Mouse (Mus musculus) neural tube, embryonic 14.5 days (tissue): ENCODE results near the gene Ptger4. TPM values are rescaled to one million over a fixed set of nuclear protein-coding genes. Genes with fewer than 3 reads are reported as not detected.
A peak's percentile ranks its signal among the peaks of the same experiment; 100 is the strongest.

ENCODE experiments used
- ATAC-seq: fragments of 200-750 bp; cut with Nextera tagmentation; 2 replicates; pipeline ENCODE4 v1.8.0; 2017; ENCODE audit warnings: low read depth, mild to moderate bottlenecking, moderate TSS enrichment, moderate library complexity
- H3K27ac ChIP-seq: fragments of 300-500 bp; sonication (generic); 2 replicates; pipeline ENCODE4 v1.5.1; 2014; ENCODE audit warnings: low read depth, mild to moderate bottlenecking, control low read depth, low read length, moderate library complexity, mixed read lengths
- H3K27me3 ChIP-seq: fragments of 300-500 bp; sonication (generic); 2 replicates; pipeline ENCODE4 v1.6.1; 2014; ENCODE audit warnings: low read length; ENCODE audit not compliant: control insufficient read depth, insufficient read depth
- H3K36me3 ChIP-seq: fragments of 300-500 bp; sonication (generic); 2 replicates; pipeline ENCODE4 v1.6.1; 2014; ENCODE audit warnings: low read length, mixed read lengths; ENCODE audit not compliant: control insufficient read depth, insufficient read depth
- H3K4me1 ChIP-seq: fragments of 300-500 bp; sonication (generic); 2 replicates; pipeline ENCODE4 v1.6.1; 2014; ENCODE audit warnings: low read length; ENCODE audit not compliant: control insufficient read depth, insufficient read depth
- H3K4me2 ChIP-seq: fragments of 300-500 bp; sonication (generic); 2 replicates; pipeline ENCODE4 v1.6.1; 2014; ENCODE audit warnings: mild to moderate bottlenecking, low read depth, low read length, control low read depth
- H3K4me3 ChIP-seq: fragments of 300-500 bp; sonication (generic); 2 replicates; pipeline ENCODE4 v1.5.1; 2014; ENCODE audit warnings: low read depth, low read length, control low read depth, mixed read lengths
- H3K9ac ChIP-seq: fragments of 300-500 bp; sonication (generic); replicated peaks from 2 replicates; pipeline ENCODE4 v1.6.1; 2014; ENCODE audit warnings: low read depth, mild to moderate bottlenecking, control low read depth, low read length, mixed read lengths
- H3K9me3 ChIP-seq: fragments of 300-500 bp; sonication (generic); 2 replicates; pipeline ENCODE4 v1.6.1; 2016; ENCODE audit warnings: low read length; ENCODE audit not compliant: control insufficient read depth
- WGBS: fragments of 180-500 bp; shearing (Covaris S2); extraction: QIAGEN DNeasy Blood & Tissue Kit; methylation state at CpG from one replicate; pipeline ENCODE4 v1.1.7; 2014; 5-methylcytosine and 5-hydroxymethylcytosine counted together
- polyA plus RNA-seq: library from polyadenylated mRNA; unstranded; fragments of >200 nt; fragmentation: Nextera tagmentation; extraction: Ambion mirVana; gene quantifications from 2 replicates; pipeline ENCODE4 v1.2.1, GENCODE M21; 2014

The Ptger4 gene
- polyA plus RNA-seq, 1 experiment from 2014 or later = 5.8 TPM

- H3K4me3 ChIP-seq = no peak overlapping the region
- H3K27me3 ChIP-seq = no peaks in the 10 kb centered on the region
- H3K27ac ChIP-seq = no peak overlapping the region
- peak; percentile 69; the same call in 1 of the 2 replicates for ATAC-seq
- H3K4me2 ChIP-seq = no peak overlapping the region
- H3K36me3 ChIP-seq = no peaks in the 10 kb centered on the region
- no peaks in the 10 kb centered on the region for H3K9me3 ChIP-seq
- WGBS = 76% methylated on average over 6 of the region's 6 CpGs
- H3K9ac ChIP-seq = no peak overlapping the region
- no peaks in the 10 kb centered on the region for H3K4me1 ChIP-seq
Measured at GRCm38 (mm10) chr15:5220491-5220890, 23.5 kb downstream of the Ptger4 start.

- Histone ChIP-seq H3K4me1 (no peaks in the 10 kb centered on the region), H3K27ac (no peak overlapping the region), H3K9me3 (no peaks in the 10 kb centered on the region), H3K27me3 (no peaks in the 10 kb centered on the region), H3K4me3 (no peak overlapping the region), H3K4me2 (no peak overlapping the region), H3K9ac (no peak overlapping the region), H3K36me3 (no peaks in the 10 kb centered on the region; the same call in 1 of the 2 replicates)
- WGBS = 98% methylated on average over 3 of the region's 3 CpGs
- ATAC-seq = no peak
Measured at GRCm38 (mm10) chr15:5209116-5209515, 34.9 kb downstream of the Ptger4 start.

- H3K4me2 ChIP-seq = no peak overlapping the region
- H3K36me3 ChIP-seq = no peaks in the 10 kb centered on the region; the same call in 1 of the 2 replicates
- 87% methylated on average over 9 of the region's 9 CpGs for WGBS
- no peaks in the 10 kb centered on the region for H3K27me3 ChIP-seq
- H3K27ac ChIP-seq = no peak overlapping the region
- H3K9ac ChIP-seq = no peak overlapping the region
- H3K4me3 ChIP-seq = no peak overlapping the region
- H3K4me1 ChIP-seq = no peaks in the 10 kb centered on the region
- no peaks in the 10 kb centered on the region for H3K9me3 ChIP-seq
- ATAC-seq = no peak; the same call in 1 of the 2 replicates
Measured at GRCm38 (mm10) chr15:5205222-5205621, 38.8 kb downstream of the Ptger4 start.

GRCm38 (mm10) chr15:5196691-5197090 lies 47.3 kb downstream of the Ptger4 start:
- Histone ChIP-seq H3K27ac (no peak overlapping the region), H3K4me2 (no peak overlapping the region), H3K9me3 (no peaks in the 10 kb centered on the region), H3K9ac (no peak overlapping the region), H3K4me1 (no peaks in the 10 kb centered on the region), H3K27me3 (no peaks in the 10 kb centered on the region), H3K36me3 (no peaks in the 10 kb centered on the region), H3K4me3 (no peak overlapping the region)
- 78% methylated on average over 4 of the region's 4 CpGs for WGBS
- no peak for ATAC-seq

GRCm38 (mm10) chr15:5195987-5196514 lies 47.9 kb downstream of the Ptger4 start:
- Histone ChIP-seq H3K27me3 (no peaks in the 10 kb centered on the region), H3K4me3 (no peak overlapping the region), H3K9ac (no peak overlapping the region), H3K4me1 (no peaks in the 10 kb centered on the region), H3K4me2 (no peak overlapping the region), H3K27ac (no peak overlapping the region), H3K36me3 (no peaks in the 10 kb centered on the region), H3K9me3 (no peaks in the 10 kb centered on the region)
- 42% methylated on average over 4 of the region's 4 CpGs for WGBS
- ATAC-seq = no peak

- H3K9me3 ChIP-seq = no peaks in the 10 kb centered on the region
- no peak overlapping the region for H3K4me3 ChIP-seq
- H3K36me3 ChIP-seq = peaks cover 4% of the 10 kb centered on the region; the same call in 1 of the 2 replicates
- no peak overlapping the region for H3K4me2 ChIP-seq
- no peaks in the 10 kb centered on the region for H3K4me1 ChIP-seq
- H3K27ac ChIP-seq = no peak overlapping the region
- ATAC-seq = no peak
- H3K9ac ChIP-seq = no peak overlapping the region
- WGBS = 87% methylated on average over 9 of the region's 9 CpGs
- H3K27me3 ChIP-seq = no peaks in the 10 kb centered on the region
Measured at GRCm38 (mm10) chr15:5194931-5195330, 49.1 kb downstream of the Ptger4 start.

GRCm38 (mm10) chr15:5194446-5194845 lies 49.5 kb downstream of the Ptger4 start:
- H3K4me1 ChIP-seq = no peaks in the 10 kb centered on the region
- no peak overlapping the region for H3K4me3 ChIP-seq
- H3K36me3 ChIP-seq = peaks cover 4% of the 10 kb centered on the region; the same call in 1 of the 2 replicates
- H3K27me3 ChIP-seq = no peaks in the 10 kb centered on the region
- H3K4me2 ChIP-seq = no peak overlapping the region
- no peaks in the 10 kb centered on the region for H3K9me3 ChIP-seq
- WGBS = 93% methylated on average over 6 of the region's 6 CpGs
- no peak overlapping the region for H3K27ac ChIP-seq
- no peak for ATAC-seq
- no peak overlapping the region for H3K9ac ChIP-seq

- no peaks in the 10 kb centered on the region for H3K9me3 ChIP-seq
- H3K27ac ChIP-seq = no peak overlapping the region
- no peaks in the 10 kb centered on the region for H3K4me1 ChIP-seq
- H3K4me2 ChIP-seq = no peak overlapping the region
- peaks cover 4% of the 10 kb centered on the region; the same call in 1 of the 2 replicates for H3K36me3 ChIP-seq
- no peaks in the 10 kb centered on the region for H3K27me3 ChIP-seq
- H3K9ac ChIP-seq = no peak overlapping the region
- WGBS = 87% methylated on average over 3 of the region's 3 CpGs
- no peak for ATAC-seq
- no peak overlapping the region for H3K4me3 ChIP-seq
Measured at GRCm38 (mm10) chr15:5193833-5194232, 50.2 kb downstream of the Ptger4 start.

GRCm38 (mm10) chr15:5189504-5190093 lies 54.4 kb downstream of the Ptger4 start:
- H3K9me3 ChIP-seq = no peaks in the 10 kb centered on the region
- H3K9ac ChIP-seq = 0 out of 2 replicates have a peak overlapping the region, but pooled peaks have one; percentile 8
- ATAC-seq = no peak
- no peak overlapping the region for H3K27ac ChIP-seq
- H3K4me2 ChIP-seq = no peak overlapping the region
- H3K4me3 ChIP-seq = no peak overlapping the region
- no peaks in the 10 kb centered on the region for H3K27me3 ChIP-seq
- peaks cover 4% of the 10 kb centered on the region; the same call in 1 of the 2 replicates for H3K36me3 ChIP-seq
- H3K4me1 ChIP-seq = peaks cover 9% of the 10 kb centered on the region
- 58% methylated on average over 10 of the region's 10 CpGs for WGBS
